Mouse (Mus musculus): ENCODE measurements around the gene Sntg2. TPM values are rescaled to one million over a fixed set of nuclear protein-coding genes. Genes with fewer than 3 reads are reported as not detected.

The Sntg2 gene
- polyA plus RNA-seq, 1 experiment from 2014 or later: 2.0 TPM

DNA sequence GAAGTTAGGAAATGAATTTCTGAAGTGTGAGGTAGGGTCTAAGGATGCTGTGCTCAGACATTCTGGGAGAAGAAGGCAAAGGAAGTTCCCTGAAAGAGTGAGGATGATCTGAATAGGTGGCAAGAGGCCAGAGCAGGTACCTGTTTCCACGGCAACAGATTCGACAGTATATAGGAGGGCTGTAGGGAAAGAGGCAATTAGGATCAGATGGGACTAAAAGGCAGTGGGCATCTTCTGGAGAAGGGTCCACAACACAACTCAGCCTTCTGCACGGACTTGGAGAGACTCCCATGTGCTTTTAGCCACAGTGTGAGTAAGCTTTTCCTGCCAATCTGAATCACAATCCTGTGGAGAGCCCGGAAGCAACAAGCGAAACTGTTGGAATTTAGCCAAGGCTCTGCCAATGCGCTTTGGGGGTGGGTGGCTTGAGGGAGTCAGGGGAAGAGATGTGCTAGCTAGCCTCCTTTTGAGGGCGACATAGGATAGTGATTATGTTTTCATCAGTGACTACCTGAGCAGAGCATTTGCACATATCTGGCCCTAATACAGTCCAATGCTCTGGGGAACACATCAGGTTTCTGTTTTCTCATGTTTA, 219.0 kb downstream of the Sntg2 start:
- ATAC-seq (ENCODE audit: insufficient number of reproducible peaks, insufficient read depth, low FRiP score, low TSS enrichment): no peak
- Histone ChIP-seq H3K4me2 (replicated peaks) (no peak overlapping the region), H3K9ac (no peak overlapping the region), H3K4me1 (no peaks in the 10 kb centered on the region), H3K27me3 (no peaks in the 10 kb centered on the region), H3K36me3 (no peaks in the 10 kb centered on the region), H3K4me3 (no peak overlapping the region), H3K9me3 (no peaks in the 10 kb centered on the region), H3K27ac (no peak overlapping the region)
- WGBS: 70% methylated on average over 7 of the region's 7 CpGs

DNA sequence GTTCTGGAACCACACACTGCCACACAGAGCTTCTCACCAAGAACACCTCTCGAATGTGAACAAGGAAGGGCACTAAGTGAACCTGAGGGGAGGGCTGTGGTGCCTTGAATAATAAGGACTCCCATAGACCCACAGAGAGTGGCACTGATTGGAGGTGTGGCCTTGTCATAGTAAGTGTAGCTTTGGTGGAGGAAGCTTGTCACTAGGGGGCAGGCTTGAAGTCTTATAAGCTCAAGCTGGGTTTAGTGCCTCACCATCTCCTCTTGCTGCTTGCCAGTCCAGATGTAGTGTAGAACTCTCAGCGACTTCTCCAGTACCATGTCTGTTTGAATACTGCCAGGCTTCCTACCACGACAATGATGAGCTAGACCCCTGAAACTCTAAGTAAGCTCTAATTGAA, 231.1 kb downstream of the Sntg2 start:
- no peak overlapping the region for H3K4me2 ChIP-seq (replicated peaks)
- no peaks in the 10 kb centered on the region for H3K4me1 ChIP-seq
- 68% methylated on average over 3 of the region's 3 CpGs for WGBS
- no peaks in the 10 kb centered on the region for H3K36me3 ChIP-seq
- no peak overlapping the region for H3K4me3 ChIP-seq
- ATAC-seq (ENCODE audit: insufficient number of reproducible peaks, insufficient read depth, low FRiP score, low TSS enrichment): no peak
- no peak overlapping the region for H3K9ac ChIP-seq
- no peaks in the 10 kb centered on the region for H3K27me3 ChIP-seq
- H3K27ac ChIP-seq: no peak overlapping the region
- no peaks in the 10 kb centered on the region for H3K9me3 ChIP-seq

DNA sequence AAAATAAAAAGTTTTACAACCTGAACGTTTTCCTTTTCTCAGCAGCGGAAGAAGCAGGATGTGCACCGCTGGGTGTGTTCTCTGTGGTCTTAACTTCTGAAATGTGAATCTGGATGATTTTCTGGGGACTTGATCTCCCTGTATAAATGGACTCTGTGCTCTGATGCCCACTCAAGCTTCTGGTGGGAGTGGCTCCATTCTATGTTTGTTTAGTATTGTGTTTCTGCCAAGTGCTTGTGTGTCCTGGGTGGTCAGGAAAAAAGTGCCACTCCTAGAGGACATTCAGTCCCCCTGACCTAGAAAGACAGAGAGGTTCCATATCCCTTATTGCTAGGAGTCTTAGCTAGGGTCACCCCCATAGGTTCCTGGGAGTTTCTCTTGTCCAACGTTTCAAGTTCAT, 240.7 kb downstream of the Sntg2 start, which contains the start of gene Tpo:
TSS of gene Tpo (minus strand) at position 101 of the 400 bp plus-strand sequence.
- Histone ChIP-seq H3K27me3 (no peaks in the 10 kb centered on the region), H3K4me2 (replicated peaks) (no peak within 1 kb of the TSS), H3K4me3 (no peak within 1 kb of the TSS), H3K36me3 (no peaks in the 10 kb centered on the region), H3K9me3 (no peaks in the 10 kb centered on the region), H3K4me1 (no peaks in the 10 kb centered on the region), H3K27ac (no peak within 1 kb of the TSS), H3K9ac (no peak within 1 kb of the TSS)
- ATAC-seq (ENCODE audit: insufficient number of reproducible peaks, insufficient read depth, low FRiP score, low TSS enrichment): no peak
- 82% methylated on average over 4 of the region's 4 CpGs for WGBS

DNA sequence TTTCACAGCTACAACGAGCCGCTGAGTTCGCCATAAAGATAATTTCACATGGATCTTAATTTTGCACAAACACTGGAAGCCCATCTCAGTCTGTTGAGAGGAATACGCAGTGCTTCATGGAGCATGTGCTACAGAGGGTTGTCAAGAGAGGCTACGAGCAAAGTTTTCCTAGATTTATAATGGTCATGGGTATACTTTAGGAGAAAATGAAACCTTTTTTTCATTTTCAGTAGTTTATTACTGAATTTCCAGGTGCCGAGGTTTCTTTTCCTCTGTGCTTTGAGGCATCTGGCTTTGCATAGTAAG, 243.8 kb downstream of the Sntg2 start:
- Histone ChIP-seq H3K27me3 (no peaks in the 10 kb centered on the region), H3K27ac (no peak overlapping the region), H3K4me3 (no peak overlapping the region), H3K36me3 (no peaks in the 10 kb centered on the region), H3K9ac (no peak overlapping the region), H3K4me1 (no peaks in the 10 kb centered on the region), H3K9me3 (no peaks in the 10 kb centered on the region), H3K4me2 (replicated peaks) (no peak overlapping the region)
- 81% methylated on average over 6 of the region's 6 CpGs for WGBS
- no peak for ATAC-seq (ENCODE audit: insufficient number of reproducible peaks, insufficient read depth, low FRiP score, low TSS enrichment)

DNA sequence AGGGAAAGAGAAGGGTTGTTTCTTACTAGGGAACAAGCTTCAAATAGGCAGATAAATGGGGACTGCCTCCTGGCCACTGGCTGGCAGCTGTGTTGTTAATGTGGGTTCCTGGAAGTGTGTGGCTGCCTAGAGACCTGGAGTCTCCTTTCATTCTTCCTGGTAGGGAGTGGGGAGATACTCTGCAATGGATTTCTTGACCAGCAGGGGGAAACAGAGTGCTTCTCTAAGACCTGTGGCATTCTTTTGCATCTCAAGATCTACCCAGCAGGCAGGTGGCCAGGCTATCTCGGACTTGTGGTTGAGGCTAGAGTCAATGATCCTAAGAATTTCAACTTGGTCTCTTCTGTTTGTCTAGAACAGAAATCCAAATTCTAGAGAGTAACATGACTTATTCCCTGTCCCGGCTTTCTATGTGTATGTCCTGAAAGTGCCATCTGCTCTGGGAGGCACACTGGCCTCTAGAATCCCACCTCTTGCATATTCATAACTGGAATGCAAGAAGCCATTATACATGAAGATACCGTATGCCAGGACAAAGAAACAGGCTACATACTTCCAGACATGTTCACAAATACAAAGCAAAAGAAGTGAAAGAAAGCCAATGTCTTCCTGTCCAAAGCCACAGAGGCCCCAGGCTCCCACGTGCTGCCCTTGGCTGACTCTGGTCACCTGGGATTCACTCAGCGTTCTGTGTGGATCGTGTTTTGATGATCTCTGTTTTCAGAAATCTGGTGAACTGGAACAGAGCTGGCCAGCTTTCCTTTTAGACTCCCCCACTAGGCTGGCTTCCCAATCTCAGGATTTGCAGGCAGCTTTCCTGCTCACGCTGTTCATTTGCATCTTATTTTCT, 244.4 kb downstream of the Sntg2 start:
- WGBS: 69% methylated on average over 7 of the region's 7 CpGs
- ATAC-seq (ENCODE audit: insufficient number of reproducible peaks, insufficient read depth, low FRiP score, low TSS enrichment): no peak

More for the DNA sequence above, 244.4 kb downstream of the Sntg2 start:
- Histone ChIP-seq H3K4me2 (replicated peaks) (no peak overlapping the region), H3K27me3 (no peaks in the 10 kb centered on the region), H3K4me1 (no peaks in the 10 kb centered on the region), H3K36me3 (no peaks in the 10 kb centered on the region), H3K9me3 (no peaks in the 10 kb centered on the region), H3K4me3 (no peak overlapping the region), H3K27ac (no peak overlapping the region), H3K9ac (no peak overlapping the region)

Other genes with a start within 250 kb of the Sntg2 start
- gene Tpo, start 240.8 kb downstream of the Sntg2 start, polyA plus RNA-seq (2016; fragmentation: Nextera tagmentation; extraction: Ambion mirVana): 0.08 TPM in 1 of 2 replicates, not detected in the other
- 30.6 and 31.3 TPM in 2 replicates for gene Tmem18, start 211.1 kb upstream of the Sntg2 start, polyA plus RNA-seq (2016; fragmentation: Nextera tagmentation; extraction: Ambion mirVana)